Mouse (Mus musculus): ENCODE measurements at regions not wholly inside any gene's neighbourhood (a gene's known extent, or its start where the extent isn't known, plus 50 kb on each side); places are given as distances from the start of the nearest gene placed in this dataset.

DNA sequence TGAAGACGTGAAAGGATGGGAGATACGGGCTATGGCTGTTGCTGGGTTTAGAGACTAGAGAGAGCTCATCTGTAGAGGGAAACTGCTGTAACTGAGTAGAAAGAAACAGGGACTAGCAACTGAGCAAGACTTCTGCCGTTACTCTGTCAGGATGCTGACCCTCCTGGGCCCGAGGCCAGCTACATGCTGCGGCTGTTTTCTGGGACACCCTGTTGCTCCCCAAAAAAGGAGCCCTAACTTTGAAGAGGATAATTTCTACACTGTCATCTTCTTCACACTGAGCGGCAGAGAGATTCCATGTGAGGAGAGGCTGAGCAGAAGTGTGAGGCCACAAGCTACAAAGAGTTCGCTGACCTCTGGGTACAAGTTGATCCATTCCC, 74.2 kb upstream of the Ralgps2 start:
- peak; percentile 76 for DNase-seq

DNA sequence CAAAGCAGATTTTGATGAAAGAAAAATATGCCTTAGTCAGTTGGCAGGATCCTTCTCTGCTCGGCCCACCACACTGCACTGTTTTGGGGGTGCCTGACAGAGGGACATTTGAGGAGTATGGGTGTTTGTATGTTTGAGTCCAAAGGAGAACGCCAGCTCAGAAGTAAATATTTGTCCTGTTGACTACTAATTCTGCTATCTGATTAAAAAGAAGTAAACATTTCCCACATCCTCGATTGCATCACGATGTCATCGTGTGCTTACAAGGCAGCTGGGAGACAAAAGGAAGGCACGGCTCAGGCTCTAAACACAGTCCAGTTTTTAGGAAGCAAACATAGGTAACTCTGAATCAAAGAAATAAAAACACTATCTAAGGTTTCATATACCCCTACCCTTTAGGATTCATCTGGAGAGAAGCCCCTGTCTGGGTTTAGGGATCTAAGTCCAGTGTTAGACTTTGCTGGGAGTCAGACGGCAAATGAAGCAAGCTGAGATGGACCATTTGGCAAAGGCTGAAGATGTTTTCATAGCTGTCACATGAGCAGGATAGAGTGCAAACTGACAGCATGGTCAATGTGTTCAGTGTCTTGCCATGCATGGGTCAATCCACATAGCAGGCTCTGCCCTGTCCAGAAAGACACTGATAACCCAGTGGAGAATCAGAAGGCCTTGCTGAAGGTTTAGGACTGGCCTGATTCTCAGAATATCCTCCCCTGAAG, 73.7 kb upstream of the Ralgps2 start:
- peak; percentile 37 for DNase-seq

DNA sequence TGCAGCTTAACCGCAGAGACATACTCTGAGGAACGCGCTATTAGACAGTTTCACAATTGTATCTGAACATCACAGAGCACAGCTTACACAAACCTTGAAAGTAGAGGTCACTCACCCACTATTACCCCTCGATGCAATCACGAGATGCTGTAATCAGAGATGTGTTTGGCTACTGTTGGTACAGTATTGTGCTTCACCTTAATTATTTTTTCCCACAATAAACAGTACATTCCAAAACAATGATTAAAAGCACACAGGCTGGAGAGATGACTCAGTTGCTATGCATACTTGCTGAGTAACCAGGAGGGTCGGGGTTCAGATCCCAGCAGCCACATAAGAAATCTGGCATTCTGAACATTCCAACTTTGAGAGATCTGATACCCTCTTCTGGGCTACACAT, 71.8 kb upstream of the Ralgps2 start:
- DNase-seq: peak; percentile 22

- DNase-seq: peak; percentile 67
These were observed 70.0 kb upstream of the Ralgps2 start for GRCm38 (mm10) chr1:157009427-157009826.

- DNase-seq: peak; percentile 98
These were observed 68.7 kb upstream of the Ralgps2 start for GRCm38 (mm10) chr1:157007891-157008730.

- DNase-seq: peak; percentile 88
These were observed 65.1 kb upstream of the Ralgps2 start for GRCm38 (mm10) chr1:157004312-157005074.

DNA sequence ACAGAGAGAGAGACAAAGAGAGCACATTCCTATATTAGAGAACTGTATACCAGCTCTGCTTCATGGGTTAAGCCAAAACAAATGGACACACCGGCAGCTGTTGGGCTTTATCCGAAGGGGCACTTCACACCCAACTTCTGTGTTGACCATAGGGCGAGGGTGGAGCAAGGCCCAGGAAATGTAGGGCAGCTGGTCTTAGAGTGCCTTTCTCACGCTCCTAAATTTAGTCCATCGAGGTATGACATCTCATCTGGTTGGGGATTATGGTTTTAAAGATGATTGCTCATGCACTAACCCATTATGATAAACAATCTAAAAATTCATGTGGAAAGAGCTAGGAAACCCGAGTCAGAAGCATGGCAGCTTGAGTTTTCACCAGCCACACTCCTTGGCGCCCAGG, 63.6 kb upstream of the Ralgps2 start:
- no peak for DNase-seq

GRCm38 (mm10) chr1:157002258-157002657, 62.8 kb upstream of the Ralgps2 start:
- no peak for DNase-seq

- no peak for DNase-seq
These were observed 61.7 kb upstream of the Ralgps2 start for GRCm38 (mm10) chr1:157001008-157001660.

DNA sequence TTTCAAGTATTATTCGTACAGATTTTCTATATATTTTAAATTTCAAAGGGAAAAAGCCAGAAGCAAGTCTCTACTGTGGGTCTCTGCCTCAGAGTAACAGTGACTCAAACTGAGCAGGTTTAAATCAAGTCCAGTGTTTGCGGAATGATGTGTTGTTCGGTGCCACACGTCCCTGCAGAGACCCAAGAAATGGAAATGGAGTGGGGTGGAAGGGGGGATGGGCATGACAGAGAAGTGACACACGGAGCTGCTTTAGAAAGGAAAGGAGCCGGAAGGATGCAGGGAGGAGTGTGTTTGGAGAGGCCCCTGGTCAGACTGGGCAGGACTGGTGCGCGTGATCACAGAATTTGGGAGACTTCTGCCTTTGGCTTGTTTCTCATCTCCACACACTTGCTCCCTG, 60.5 kb upstream of the Ralgps2 start:
- DNase-seq: no peak

GRCm38 (mm10) chr1:156999272-156999671, 59.8 kb upstream of the Ralgps2 start:
- DNase-seq: no peak

DNA sequence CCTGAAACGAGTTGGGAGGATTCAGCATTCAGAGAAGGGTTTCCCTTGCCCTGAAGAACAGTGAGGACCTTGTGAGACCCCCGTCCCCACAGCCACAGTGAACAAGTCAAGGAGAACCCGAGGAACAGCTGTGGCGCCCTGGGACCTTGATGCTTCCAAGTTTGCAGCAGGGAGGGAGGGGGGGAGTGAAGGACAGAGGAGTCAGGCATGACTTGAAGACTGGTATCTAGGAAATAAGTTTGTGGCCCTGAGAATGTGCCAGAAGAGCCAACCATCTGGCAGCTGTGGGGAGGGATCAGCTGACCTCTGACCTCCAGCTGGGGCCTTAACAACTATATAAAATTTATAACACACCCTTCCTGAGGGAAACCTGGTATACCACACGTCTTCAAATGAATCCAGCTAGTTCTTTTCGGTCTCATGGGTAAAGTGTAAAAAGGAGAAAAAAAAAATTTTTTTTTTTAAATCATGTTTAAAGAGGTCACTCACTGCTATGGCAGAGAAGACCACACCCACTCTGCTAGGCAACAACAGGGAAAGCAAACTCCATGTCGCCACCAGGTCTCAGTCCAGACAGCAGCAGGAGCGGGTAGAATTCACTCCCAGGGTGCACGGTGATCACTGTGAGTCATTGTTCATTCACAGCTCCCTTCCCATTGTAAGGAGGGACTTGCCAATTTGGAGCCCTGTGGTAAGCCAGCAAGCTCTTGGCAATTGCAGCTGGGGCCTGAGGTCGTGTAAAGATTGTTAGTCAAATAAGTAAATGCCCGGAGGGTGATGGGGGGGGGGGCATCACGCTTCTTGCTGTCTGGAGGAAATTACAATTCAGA, 58.3 kb upstream of the Ralgps2 start:
- peak; percentile 90 for DNase-seq

- no peak for DNase-seq
These were observed 57.6 kb upstream of the Ralgps2 start for GRCm38 (mm10) chr1:156997033-156997432.

DNA sequence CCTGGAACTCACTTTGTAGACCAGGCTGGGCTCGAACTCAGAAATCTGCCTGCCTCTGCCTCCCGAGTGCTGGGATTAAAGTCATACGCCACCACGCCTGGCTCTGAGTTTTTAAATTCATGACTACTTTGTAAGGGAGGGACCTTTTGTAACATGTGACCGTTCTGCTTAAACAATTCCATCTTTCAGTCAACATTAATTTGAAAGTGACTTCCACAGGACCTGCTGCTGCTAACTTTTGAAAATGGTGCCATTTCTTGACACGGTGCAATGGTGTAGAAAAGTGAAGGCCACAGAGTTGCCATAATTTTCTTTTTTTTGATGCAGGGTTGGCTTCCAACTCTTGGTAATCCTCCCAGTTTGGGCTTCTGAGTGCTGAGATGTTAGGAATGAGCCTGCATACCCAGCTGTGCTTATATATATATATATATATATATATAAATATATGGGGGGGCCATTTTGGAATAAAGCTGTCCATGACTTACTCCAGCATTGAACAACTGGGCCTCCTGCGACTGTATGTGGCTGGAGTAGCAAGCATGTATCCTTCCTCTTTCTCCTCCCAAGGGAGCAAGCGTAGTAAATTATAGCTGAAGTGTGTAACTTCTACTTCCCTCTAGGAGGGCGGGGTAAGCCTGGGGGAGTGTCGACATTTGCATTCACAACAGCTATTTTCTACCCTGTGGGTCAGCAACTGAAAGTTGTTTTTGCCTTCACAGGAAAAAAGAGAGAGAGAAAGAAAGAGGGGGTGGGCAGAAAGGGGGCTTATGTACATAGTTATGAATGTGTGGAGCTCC, 56.9 kb upstream of the Ralgps2 start:
- DNase-seq: peak; percentile 94

GRCm38 (mm10) chr1:156995180-156995951, 55.9 kb upstream of the Ralgps2 start:
- no peak for DNase-seq

DNA sequence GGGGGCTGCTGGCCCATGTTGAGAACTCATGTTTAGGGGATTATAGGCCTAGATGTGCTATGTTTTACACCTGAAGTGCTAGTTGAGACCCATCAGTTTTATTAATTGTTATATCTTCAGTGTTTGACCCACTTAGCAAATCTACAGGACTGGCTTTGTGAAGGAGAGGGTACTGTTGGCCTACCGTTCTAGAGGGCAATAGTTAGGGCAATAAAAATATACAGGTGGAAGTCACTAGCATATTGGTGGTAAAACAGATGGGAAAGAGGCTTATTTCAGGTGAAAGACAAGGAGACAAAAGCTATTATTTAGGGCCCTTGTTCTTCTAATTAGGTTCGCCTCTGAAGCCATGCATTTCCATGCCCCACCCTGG, 55.2 kb upstream of the Ralgps2 start:
- no peak for DNase-seq

DNA sequence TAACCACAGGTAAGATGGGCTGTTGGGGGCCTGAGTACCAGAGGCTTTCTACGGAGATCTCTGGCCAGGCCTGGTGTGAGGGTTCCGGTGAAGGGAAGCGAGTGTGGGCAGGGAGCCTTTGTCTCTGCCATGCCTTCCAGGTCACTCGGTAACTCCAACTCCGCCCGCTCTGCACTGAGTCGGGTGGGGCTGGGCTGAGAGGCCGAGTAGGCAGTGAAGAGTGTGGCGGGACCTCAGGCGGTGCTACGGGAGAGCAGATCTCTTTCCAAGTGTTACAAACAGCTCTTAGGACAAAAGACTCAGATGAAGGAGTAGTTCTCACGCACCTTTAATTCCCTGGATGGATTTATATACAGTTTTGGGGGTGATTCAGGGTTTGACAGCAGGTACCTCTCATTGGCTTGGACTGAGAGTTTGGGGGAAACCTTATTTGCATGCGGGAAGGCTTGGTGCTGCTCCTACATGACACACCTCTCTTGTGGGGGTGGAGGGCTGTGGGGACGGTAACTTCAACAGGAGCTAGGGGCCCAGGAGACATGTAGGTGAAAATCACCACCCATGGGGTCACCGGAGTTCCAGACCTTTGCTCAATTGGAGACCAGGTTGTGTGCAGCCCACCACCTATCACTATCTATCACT, 54.7 kb upstream of the Ralgps2 start:
- no peak for DNase-seq

GRCm38 (mm10) chr1:156993105-156993504, 53.7 kb upstream of the Ralgps2 start:
- no peak for DNase-seq

GRCm38 (mm10) chr1:156992536-156992935, 53.1 kb upstream of the Ralgps2 start:
- no peak for DNase-seq
